Mouse (Mus musculus): Measurements from ENCODE around the gene Slc44a3. TPM values are rescaled to one million over a fixed set of nuclear protein-coding genes. Genes with fewer than 3 reads are reported as not detected.

Slc44a3 gene
- 0.10 and 0.43 TPM in 2 replicates for polyA plus RNA-seq (2021; fragmentation: Nextera tagmentation)
- long read RNA-seq, experiment 1 = 0 reads
- long read RNA-seq, experiment 2, partial matches to known transcripts = 1 of 2 reads
- long read RNA-seq, experiment 2, other reads (novel, unspliced or antisense) = 1 of 2 reads

DNA sequence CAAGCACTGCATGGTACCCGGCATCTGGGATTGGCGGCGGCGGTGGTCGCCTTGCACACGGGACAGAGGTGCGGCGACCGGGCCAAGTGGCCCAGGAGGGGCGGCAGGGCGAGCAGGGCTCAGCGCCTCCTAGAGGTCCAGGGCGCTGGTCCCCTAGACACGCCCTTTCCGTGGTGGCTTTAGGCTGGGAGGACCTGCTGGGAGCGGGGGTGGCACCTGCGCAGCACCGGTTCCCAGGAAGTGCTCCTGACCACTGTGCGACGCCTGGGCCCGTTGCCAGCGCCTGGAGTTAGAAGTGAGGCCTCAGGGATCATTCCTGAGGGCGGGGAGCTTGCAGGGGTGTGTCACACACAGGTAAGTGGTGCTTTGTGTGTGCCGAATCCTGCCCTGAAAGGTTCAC lies at the start of gene Slc44a3:
TSS of gene Slc44a3 (minus strand) at position 229 of the 400 bp plus-strand sequence.

DNA sequence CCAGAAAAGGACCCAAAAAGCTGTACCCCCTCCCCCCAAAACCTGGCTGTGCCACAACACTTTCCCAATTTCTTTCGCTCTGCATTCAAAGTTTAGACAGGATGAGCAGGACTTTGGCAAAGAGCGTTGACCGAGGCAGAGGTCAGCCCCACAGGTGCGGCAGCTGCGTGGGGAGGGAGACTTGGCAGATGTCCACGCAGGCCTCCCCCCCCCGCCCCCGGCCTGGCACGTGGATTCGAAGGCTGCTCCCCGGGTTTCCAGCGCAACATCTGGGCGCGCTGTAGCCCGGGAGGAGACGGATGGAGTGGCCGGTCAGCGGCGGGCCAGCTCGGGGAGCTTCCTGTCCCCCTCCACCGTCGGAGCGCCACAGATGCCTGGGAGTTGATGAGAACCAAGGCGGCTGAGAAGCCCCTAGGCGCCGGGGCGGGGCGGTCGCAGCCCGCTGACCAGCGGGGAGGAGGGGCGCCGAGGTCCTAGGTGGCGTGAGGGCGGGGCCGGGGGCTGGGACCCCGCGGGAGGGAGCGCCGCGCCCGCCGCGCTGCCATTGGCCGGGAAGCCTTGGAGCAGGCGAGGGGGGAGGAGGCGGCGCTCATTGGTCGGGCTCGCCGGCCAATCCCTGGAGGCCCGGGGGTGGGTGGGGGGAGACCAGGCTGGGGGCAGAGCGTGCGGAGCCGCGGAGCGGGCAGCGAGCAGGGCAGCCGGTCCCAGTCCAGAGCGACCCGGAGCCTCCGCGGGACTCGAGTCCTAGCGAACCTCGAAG lies 106.2 kb downstream of the Slc44a3 start, which contains the start of gene Cnn3:
TSS of gene Cnn3 (plus strand) at position 637 of the 760 bp plus-strand sequence.

Other genes with a start within 250 kb of the Slc44a3 start
- 9.9 and 10.9 TPM in 2 replicates for gene Tmem56, start 249.3 kb downstream of the Slc44a3 start, polyA plus RNA-seq (2021; fragmentation: Nextera tagmentation)
- 24.4 and 30.5 TPM in 2 replicates for gene Alg14, start 240.6 kb downstream of the Slc44a3 start, polyA plus RNA-seq (2021; fragmentation: Nextera tagmentation)
- gene Cnn3, start 105.9 kb downstream of the Slc44a3 start, polyA plus RNA-seq (2021; fragmentation: Nextera tagmentation) = 115 and 129 TPM in 2 replicates
- gene 4930432M17Rik, start 138.4 kb upstream of the Slc44a3 start, polyA plus RNA-seq (2021; fragmentation: Nextera tagmentation) = not detected in 2 replicates
- 68.2 and 69.9 TPM in 2 replicates for gene F3, start 191.1 kb upstream of the Slc44a3 start, polyA plus RNA-seq (2021; fragmentation: Nextera tagmentation)

All from layer of hippocampus, adult 6 months (tissue).